Mouse (Mus musculus): Measurements from ENCODE around the gene Uck1.
"Not testable (repeated sequence)": the region's sequence is repeated elsewhere in the genome, so short reads cannot be mapped to it uniquely, and the experiment has no call there.

Uck1 gene

DNA sequence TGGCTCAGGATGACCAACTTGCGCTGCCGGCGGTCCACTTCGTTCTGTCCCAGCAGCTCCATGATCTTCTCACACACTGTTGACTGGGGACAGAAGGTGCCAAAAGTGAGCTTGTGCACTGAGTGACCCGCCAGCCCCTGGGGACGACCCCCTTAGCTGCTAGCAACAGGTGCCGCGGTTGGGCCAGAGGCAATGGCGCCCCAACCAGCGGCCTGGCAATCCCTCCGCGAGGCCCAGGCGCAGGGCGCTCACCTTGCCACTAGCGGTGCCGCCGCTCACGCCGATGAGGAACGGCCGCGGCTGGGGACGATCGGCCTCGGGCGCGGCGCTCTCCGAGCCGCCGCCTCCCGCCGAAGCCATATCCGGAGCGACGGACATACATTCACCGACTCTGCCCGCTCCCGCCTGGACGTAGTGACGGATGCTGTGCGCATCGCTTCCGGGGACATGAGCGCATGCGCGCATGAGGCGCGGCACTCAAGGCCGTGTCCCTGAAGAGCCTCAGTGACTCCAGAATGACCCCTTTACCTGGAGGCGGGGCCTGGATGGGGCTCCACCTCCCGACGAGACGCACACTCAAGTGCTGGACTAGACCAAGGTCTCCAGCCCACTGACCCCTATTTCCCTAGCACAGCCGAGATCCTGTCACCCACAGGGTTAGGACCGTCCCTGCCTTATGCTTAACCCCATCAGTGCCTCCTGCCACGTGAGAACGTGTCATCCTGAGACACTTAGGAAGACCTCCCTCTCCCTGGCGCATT lies at the start of gene Uck1:
Gene Uck1, minus strand, starts transcription at position 503 of the 761 bp plus-strand sequence.
- peak; percentile 93 for DNase-seq

- DNase-seq: no peak
These were observed 49.1 kb upstream of the Uck1 start for GRCm38 (mm10) chr2:32308870-32309568.

GRCm38 (mm10) chr2:32307941-32308760 lies 48.2 kb upstream of the Uck1 start:
- DNase-seq: peak; percentile 76

GRCm38 (mm10) chr2:32307247-32307798 lies 47.4 kb upstream of the Uck1 start:
- DNase-seq: no peak

DNA sequence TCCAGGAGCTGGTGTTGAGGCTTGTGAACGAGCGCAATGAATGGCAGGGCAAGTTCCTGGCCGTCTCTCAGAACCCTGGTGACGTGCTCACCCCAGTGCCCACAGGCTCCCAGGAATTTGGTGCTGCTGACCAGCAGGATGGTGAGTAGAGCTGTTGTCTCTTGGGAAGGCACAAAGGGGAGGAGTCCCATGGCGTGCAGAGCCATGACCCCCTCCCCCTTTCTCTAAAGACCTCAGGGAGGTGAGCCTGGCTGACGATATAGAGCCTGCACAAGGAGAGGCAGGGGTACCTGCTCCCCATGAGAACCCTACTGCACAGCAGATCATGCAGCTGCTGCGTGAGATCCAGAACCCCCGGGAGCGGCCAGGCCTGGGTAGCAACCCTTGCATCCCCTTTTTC lies 46.2 kb upstream of the Uck1 start:
- no peak for DNase-seq

- no peak for DNase-seq
These were observed 45.7 kb upstream of the Uck1 start for GRCm38 (mm10) chr2:32305668-32306067.

- DNase-seq: peak; percentile 65
These were observed 44.3 kb upstream of the Uck1 start for GRCm38 (mm10) chr2:32304145-32304832.

- DNase-seq: no peak
These were observed 43.0 kb upstream of the Uck1 start for GRCm38 (mm10) chr2:32302952-32303351.

- no peak for DNase-seq
These were observed 39.5 kb upstream of the Uck1 start for GRCm38 (mm10) chr2:32299469-32299868.

DNA sequence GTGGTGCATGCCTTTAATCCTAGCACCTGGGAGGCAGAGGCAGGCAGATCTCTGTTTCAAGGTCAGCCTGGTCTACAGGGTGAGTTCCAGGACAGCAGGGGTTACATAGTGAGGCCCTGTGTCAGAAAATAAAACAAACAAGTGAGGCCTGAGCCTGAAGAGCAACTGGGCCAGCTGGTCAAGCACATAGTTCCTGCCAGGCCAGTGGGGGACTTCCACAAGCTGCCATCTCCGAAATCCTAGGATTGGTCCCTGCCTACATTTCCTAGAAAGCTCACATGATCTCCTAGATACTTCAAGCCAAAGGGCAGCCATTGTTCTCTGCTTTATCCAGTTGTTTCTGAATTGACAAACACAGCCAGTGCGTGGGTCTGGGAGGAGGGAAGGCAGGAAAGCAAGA lies 35.9 kb upstream of the Uck1 start:
- not testable (repeated sequence) for DNase-seq

DNA sequence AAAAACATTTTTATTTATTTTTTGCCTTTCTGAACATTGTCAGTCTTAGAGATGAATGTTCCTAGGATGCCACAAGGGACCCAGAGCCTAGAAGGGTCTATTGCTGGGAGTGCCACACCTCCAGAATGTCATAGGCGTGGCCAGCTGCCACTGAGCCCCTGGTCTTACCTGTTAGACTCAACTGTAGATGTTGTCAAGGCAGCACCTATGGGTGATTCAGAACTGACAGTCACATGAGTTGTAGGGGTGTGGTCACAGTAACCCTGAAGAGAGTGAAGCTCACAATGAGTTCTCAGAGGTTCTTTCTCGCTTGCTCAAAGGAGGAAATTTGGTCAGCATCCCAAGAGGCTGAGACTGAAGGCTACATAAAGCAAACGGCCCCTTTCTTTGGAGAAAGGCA lies 35.3 kb upstream of the Uck1 start:
- DNase-seq: no peak

DNA sequence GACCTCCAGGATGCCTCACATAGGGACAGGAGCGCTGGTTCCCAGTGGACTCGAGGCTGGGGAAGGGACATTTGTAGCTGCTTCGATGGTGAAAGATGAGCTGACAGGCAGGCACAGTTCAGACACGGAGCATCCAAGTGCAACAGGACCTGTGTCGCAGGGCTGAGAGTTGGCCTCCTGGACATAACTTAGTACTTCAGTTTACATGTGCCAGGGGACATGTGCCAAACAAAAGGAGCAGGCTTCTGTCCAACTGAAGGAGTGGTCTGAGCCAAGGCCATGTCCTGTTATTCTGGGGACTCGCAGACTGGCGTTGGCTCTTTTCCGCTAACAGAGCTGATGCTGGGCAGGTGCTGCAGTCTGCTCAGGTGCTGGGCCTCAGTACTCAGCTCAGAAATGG lies 34.4 kb upstream of the Uck1 start:
- DNase-seq: no peak

GRCm38 (mm10) chr2:32289578-32289977 lies 29.6 kb upstream of the Uck1 start:
- DNase-seq: peak; percentile 69

GRCm38 (mm10) chr2:32288371-32288931 lies 28.5 kb upstream of the Uck1 start:
- DNase-seq: no peak

DNA sequence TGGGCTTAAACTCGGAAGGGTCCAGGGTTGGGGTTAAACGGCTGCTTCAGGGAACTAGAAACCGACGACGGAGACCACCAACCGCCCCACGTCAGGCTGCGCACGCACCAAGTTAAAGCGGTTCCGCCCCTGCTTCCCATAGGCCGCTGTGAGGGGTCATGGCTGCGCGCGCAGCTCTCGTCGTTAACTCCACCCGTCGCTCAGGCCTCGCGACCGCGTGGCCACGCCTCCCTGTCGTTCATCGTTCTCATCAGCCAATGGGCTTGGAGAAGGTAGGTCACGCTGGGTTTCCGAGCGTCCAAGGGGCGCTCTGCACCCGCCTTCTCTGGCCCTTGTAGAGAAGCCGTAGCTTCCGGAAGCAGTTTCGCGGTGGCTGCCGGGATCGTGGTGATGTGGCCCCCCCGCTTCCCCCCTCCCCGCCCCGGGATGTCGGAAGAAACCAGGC lies 28.0 kb upstream of the Uck1 start, which contains the start of gene Swi5:
Gene Swi5, minus strand, starts transcription at position 153 of the 445 bp plus-strand sequence.
- peak; percentile 100 for DNase-seq

GRCm38 (mm10) chr2:32287334-32287840 lies 27.4 kb upstream of the Uck1 start, which contains the start of gene Golga2:
Gene Golga2 (plus strand): TSS chr2:32287384.
- no peak for DNase-seq

- DNase-seq: no peak
These were observed 24.0 kb upstream of the Uck1 start for GRCm38 (mm10) chr2:32283986-32284385.

- peak; percentile 79 for DNase-seq
These were observed 22.8 kb upstream of the Uck1 start for GRCm38 (mm10) chr2:32282727-32283126.

DNA sequence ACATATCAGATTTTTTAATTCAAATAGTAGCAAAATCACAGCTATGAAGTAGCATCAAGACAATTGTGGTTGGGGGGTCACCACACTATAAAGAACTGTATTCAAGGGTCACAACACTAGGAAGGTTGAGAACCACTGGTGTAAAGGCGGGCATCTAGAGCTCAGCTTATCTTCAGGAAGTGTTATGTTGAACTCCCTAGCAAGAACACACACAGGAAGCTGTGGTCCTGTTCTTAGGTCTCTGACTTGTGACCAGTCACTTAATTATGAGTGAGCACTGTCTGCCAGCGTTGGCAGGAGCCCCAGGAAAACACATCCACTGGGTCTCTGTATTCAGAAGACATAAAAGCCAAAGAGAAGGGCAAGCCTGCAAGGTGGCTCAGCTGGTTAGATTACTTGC lies 22.3 kb upstream of the Uck1 start:
- no peak for DNase-seq

DNA sequence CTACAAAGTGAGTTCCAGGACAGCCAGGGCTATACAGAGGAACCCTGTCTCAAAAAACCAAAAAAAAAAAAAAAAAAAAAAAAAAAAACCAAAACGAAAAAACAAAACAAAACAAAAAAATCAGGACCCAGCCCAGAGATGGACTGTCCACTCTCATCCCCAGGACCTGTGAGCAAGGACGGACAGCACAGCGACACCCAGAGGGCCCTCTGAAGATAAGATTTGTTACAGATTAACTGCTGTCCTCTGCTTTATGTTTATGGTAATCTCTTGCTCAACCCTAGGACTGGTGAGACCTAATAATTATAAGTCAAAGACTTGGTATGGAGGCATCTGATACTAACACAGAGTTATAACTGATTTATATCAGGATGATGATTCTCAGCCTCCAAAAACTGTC lies 15.9 kb upstream of the Uck1 start:
- DNase-seq: no peak

DNA sequence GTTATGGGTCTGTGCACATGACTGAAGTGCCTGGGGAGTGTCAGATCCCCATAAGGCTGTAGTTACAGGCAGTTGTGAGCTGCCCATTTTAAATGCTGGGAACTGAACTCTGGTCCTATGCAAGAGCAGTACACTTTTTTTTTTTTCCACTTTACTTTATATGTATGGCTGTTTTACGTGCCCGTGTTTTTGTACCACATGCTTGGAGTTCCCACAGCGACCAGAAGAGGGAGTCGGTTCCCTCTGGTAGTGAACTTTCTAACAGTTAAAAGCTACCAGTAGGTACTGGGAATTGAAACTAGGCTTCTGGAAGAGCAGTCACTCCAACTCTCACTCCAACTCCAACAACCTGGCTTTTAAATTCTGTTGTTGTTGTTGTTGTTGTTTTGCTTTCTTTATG lies 676 bp upstream of the Uck1 start:
- peak; percentile 62 for DNase-seq

All from retina, postnatal 1 day (tissue).